Mouse (Mus musculus): ENCODE measurements around the gene Zfp420. TPM values are rescaled to one million over a fixed set of nuclear protein-coding genes. Genes with fewer than 3 reads are reported as not detected.
"Not testable (repeated sequence)": the region's sequence is repeated elsewhere in the genome, so short reads cannot be mapped to it uniquely, and the experiment has no call there.

Gene Zfp420
- polyA plus RNA-seq, 1 experiment from 2014 or later, result 12.2 TPM

DNA sequence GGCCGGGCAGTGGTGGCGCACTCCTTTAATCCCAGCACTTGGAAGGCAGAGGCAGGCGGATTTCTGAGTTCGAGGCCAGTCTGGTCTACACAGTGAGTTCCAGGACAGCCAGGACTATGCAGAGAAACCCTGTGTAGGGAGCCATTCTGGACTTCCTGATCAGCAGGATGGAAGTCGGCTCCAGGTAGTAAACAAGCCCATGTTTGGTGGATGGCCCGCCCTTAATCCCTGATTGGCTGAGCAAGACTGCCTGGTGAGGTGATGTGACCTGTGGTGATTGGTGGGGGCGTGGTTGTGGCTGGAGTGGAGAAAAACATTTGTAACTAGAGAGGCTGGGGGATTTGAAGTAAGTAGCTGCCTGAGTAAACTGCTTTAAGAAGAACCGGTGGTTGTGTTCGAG lies 17.8 kb downstream of the Zfp420 start:
- H3K4me2 ChIP-seq (replicated peaks; ENCODE audit: low read depth, low read length); ATAC-seq (ENCODE audit: insufficient number of reproducible peaks, insufficient read depth, low FRiP score, low read depth); H3K4me1 ChIP-seq (ENCODE audit: control insufficient read depth, insufficient read depth, low read length); H3K27ac ChIP-seq (ENCODE audit: low read length); H3K27me3 ChIP-seq (ENCODE audit: control insufficient read depth, insufficient read depth, low read length); H3K9ac ChIP-seq (replicated peaks; ENCODE audit: low read depth, low read length); H3K4me3 ChIP-seq (ENCODE audit: low read depth, low read length): not testable (repeated sequence)
- 90% methylated on average over 9 of the region's 9 CpGs for WGBS
- H3K36me3 ChIP-seq (ENCODE audit: control insufficient read depth, insufficient read depth, low read length), result peaks cover 19% of the 10 kb centered on the region
- H3K9me3 ChIP-seq (ENCODE audit: control insufficient read depth, low read depth, low read length), result peaks cover 18% of the 10 kb centered on the region

- no peaks in the 10 kb centered on the region for H3K4me1 ChIP-seq (ENCODE audit: control insufficient read depth, insufficient read depth, low read length)
- H3K9ac ChIP-seq (replicated peaks; ENCODE audit: low read depth, low read length), result no peak overlapping the region
- H3K27me3 ChIP-seq (ENCODE audit: control insufficient read depth, insufficient read depth, low read length), result no peaks in the 10 kb centered on the region
- 75% methylated on average over 7 of the region's 7 CpGs for WGBS
- peaks cover 8% of the 10 kb centered on the region for H3K9me3 ChIP-seq (ENCODE audit: control insufficient read depth, low read depth, low read length)
- H3K4me3 ChIP-seq (ENCODE audit: low read depth, low read length), result no peak overlapping the region
- no peak overlapping the region for H3K27ac ChIP-seq (ENCODE audit: low read length)
- H3K4me2 ChIP-seq (replicated peaks; ENCODE audit: low read depth, low read length), result no peak overlapping the region
- no peak for ATAC-seq (ENCODE audit: insufficient number of reproducible peaks, insufficient read depth, low FRiP score, low read depth)
- peaks cover 9% of the 10 kb centered on the region; the same call in 1 of the 2 replicates for H3K36me3 ChIP-seq (ENCODE audit: control insufficient read depth, insufficient read depth, low read length)
Observed at GRCm38 (mm10) chr7:29880056-29880455, 20.3 kb downstream of the Zfp420 start.

DNA sequence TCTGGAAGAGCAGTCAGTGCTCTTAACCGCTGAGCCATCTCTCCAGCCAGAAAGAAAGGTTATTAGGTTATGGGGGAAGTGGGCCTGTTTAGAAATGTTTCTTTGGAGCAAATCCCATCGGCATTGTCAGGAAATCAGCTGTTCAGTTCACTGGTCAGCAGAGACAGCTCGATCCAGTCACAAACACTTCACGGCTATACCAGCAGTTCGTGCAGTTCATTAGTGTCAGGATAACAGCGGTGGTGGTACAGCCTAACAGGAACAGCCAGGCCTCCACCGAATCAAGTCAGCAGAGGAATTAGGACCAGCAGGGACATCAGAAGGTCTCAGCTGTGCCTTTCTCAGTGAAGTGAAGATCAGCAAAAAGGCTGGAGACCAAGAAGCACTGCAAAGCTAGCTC lies 21.1 kb downstream of the Zfp420 start:
- Histone ChIP-seq H3K9me3 (ENCODE audit: control insufficient read depth, low read depth, low read length) (peaks cover 6% of the 10 kb centered on the region; the same call in 1 of the 2 replicates), H3K4me2 (replicated peaks; ENCODE audit: low read depth, low read length) (no peak overlapping the region), H3K9ac (replicated peaks; ENCODE audit: low read depth, low read length) (no peak overlapping the region), H3K27me3 (ENCODE audit: control insufficient read depth, insufficient read depth, low read length) (no peaks in the 10 kb centered on the region), H3K4me1 (ENCODE audit: control insufficient read depth, insufficient read depth, low read length) (no peaks in the 10 kb centered on the region), H3K4me3 (ENCODE audit: low read depth, low read length) (no peak overlapping the region), H3K27ac (ENCODE audit: low read length) (no peak overlapping the region), H3K36me3 (ENCODE audit: control insufficient read depth, insufficient read depth, low read length) (peaks cover under 1% of the 10 kb centered on the region; the same call in 1 of the 2 replicates)
- no peak for ATAC-seq (ENCODE audit: insufficient number of reproducible peaks, insufficient read depth, low FRiP score, low read depth)
- 86% methylated on average over 7 of the region's 7 CpGs for WGBS

GRCm38 (mm10) chr7:29890501-29890900 lies 30.7 kb downstream of the Zfp420 start:
- no peak for ATAC-seq (ENCODE audit: insufficient number of reproducible peaks, insufficient read depth, low FRiP score, low read depth)

DNA sequence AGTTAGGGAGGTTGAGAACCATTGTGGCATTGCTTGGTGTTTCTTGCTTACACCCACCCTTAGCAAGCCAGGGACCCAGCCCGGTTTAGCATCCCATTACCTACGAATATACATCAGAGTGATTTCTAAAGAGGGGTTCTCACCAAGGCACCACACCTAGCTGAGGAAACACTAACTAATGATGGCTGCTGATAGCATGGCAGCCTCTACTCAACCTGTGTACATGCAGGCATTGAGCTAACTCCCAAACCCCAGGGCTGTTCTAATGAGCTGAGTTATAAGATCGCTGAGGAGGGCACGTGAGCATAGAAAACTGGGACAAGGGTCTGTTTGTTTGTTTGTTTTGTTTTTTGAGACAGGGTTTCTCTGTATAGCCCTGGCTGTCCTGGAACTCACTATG lies 33.0 kb downstream of the Zfp420 start:
- 92% methylated on average over 4 of the region's 4 CpGs for WGBS
- no peaks in the 10 kb centered on the region for H3K4me1 ChIP-seq (ENCODE audit: control insufficient read depth, insufficient read depth, low read length)
- H3K36me3 ChIP-seq (ENCODE audit: control insufficient read depth, insufficient read depth, low read length), result peaks cover 41% of the 10 kb centered on the region
- no peak overlapping the region for H3K9ac ChIP-seq (replicated peaks; ENCODE audit: low read depth, low read length)
- no peak for ATAC-seq (ENCODE audit: insufficient number of reproducible peaks, insufficient read depth, low FRiP score, low read depth)
- peaks cover 37% of the 10 kb centered on the region for H3K9me3 ChIP-seq (ENCODE audit: control insufficient read depth, low read depth, low read length)
- no peak overlapping the region for H3K4me3 ChIP-seq (ENCODE audit: low read depth, low read length)
- no peak overlapping the region for H3K27ac ChIP-seq (ENCODE audit: low read length)
- H3K27me3 ChIP-seq (ENCODE audit: control insufficient read depth, insufficient read depth, low read length), result no peaks in the 10 kb centered on the region
- H3K4me2 ChIP-seq (replicated peaks; ENCODE audit: low read depth, low read length), result no peak overlapping the region

More at GRCm38 (mm10) chr7:29890501-29890900, 30.7 kb downstream of the Zfp420 start:
- Histone ChIP-seq H3K9ac (replicated peaks; ENCODE audit: low read depth, low read length) (no peak overlapping the region), H3K4me1 (ENCODE audit: control insufficient read depth, insufficient read depth, low read length) (no peaks in the 10 kb centered on the region), H3K36me3 (ENCODE audit: control insufficient read depth, insufficient read depth, low read length) (peaks cover 29% of the 10 kb centered on the region), H3K4me2 (replicated peaks; ENCODE audit: low read depth, low read length) (no peak overlapping the region), H3K9me3 (ENCODE audit: control insufficient read depth, low read depth, low read length) (peaks cover 40% of the 10 kb centered on the region), H3K27me3 (ENCODE audit: control insufficient read depth, insufficient read depth, low read length) (no peaks in the 10 kb centered on the region), H3K27ac (ENCODE audit: low read length) (no peak overlapping the region), H3K4me3 (ENCODE audit: low read depth, low read length) (no peak overlapping the region)
- 97% methylated on average over 7 of the region's 7 CpGs for WGBS

DNA sequence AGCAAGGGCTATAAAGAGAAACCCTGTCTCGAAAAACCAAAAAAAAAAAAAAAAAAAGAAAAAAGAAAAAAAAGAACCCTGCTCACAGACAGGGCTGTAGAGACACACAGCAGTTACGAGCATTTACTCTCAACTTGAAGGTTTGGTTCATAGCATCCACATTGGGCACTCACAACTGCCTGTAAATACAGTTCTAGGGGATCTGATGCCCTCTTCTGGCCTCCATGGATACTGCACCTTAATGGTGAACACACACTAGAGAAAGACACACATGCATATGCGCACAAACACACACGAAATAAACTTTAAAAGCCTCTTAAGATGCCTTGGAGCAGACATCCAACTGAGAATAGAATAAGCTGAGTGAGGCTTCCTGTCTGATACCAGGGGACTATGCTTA lies 38.6 kb downstream of the Zfp420 start:
- Histone ChIP-seq H3K27ac (ENCODE audit: low read length) (no peak overlapping the region), H3K27me3 (ENCODE audit: control insufficient read depth, insufficient read depth, low read length) (no peaks in the 10 kb centered on the region), H3K4me1 (ENCODE audit: control insufficient read depth, insufficient read depth, low read length) (no peaks in the 10 kb centered on the region), H3K4me3 (ENCODE audit: low read depth, low read length) (no peak overlapping the region), H3K9ac (replicated peaks; ENCODE audit: low read depth, low read length) (no peak overlapping the region), H3K9me3 (ENCODE audit: control insufficient read depth, low read depth, low read length) (peaks cover 28% of the 10 kb centered on the region), H3K36me3 (ENCODE audit: control insufficient read depth, insufficient read depth, low read length) (peaks cover 59% of the 10 kb centered on the region), H3K4me2 (replicated peaks; ENCODE audit: low read depth, low read length) (no peak overlapping the region)
- ATAC-seq (ENCODE audit: insufficient number of reproducible peaks, insufficient read depth, low FRiP score, low read depth), result no peak
- whole genome bisulfite sequencing, result 92% methylated on average over 4 of the region's 4 CpGs

- Histone ChIP-seq H3K9ac (replicated peaks; ENCODE audit: low read depth, low read length) (no peak overlapping the region), H3K9me3 (ENCODE audit: control insufficient read depth, low read depth, low read length) (no peaks in the 10 kb centered on the region), H3K4me3 (ENCODE audit: low read depth, low read length) (no peak overlapping the region), H3K4me2 (replicated peaks; ENCODE audit: low read depth, low read length) (no peak overlapping the region), H3K27ac (ENCODE audit: low read length) (no peak overlapping the region), H3K4me1 (ENCODE audit: control insufficient read depth, insufficient read depth, low read length) (no peaks in the 10 kb centered on the region), H3K27me3 (ENCODE audit: control insufficient read depth, insufficient read depth, low read length) (no peaks in the 10 kb centered on the region), H3K36me3 (ENCODE audit: control insufficient read depth, insufficient read depth, low read length) (peaks cover 18% of the 10 kb centered on the region)
- whole genome bisulfite sequencing, result 95% methylated on average over 4 of the region's 4 CpGs
- ATAC-seq (ENCODE audit: insufficient number of reproducible peaks, insufficient read depth, low FRiP score, low read depth), result no peak
Observed at GRCm38 (mm10) chr7:29904101-29904500, 44.3 kb downstream of the Zfp420 start.

- no peaks in the 10 kb centered on the region for H3K27me3 ChIP-seq (ENCODE audit: control insufficient read depth, insufficient read depth, low read length)
- H3K4me1 ChIP-seq (ENCODE audit: control insufficient read depth, insufficient read depth, low read length), result peaks cover 10% of the 10 kb centered on the region; the same call in 1 of the 2 replicates
- H3K4me2 ChIP-seq (replicated peaks; ENCODE audit: low read depth, low read length), result peak within 1 kb of the TSS; percentile 61
- H3K27ac ChIP-seq (ENCODE audit: low read length), result peak within 1 kb of the TSS; percentile 96
- H3K9ac ChIP-seq (replicated peaks; ENCODE audit: low read depth, low read length), result peak within 1 kb of the TSS; percentile 48
- H3K9me3 ChIP-seq (ENCODE audit: control insufficient read depth, low read depth, low read length), result no peaks in the 10 kb centered on the region
- under 1% methylated on average over 22 of the region's 22 CpGs for WGBS
- ATAC-seq (ENCODE audit: insufficient number of reproducible peaks, insufficient read depth, low FRiP score, low read depth), result peak; percentile 84
- H3K4me3 ChIP-seq (ENCODE audit: low read depth, low read length), result peak within 1 kb of the TSS; percentile 59
- peaks cover 10% of the 10 kb centered on the region; the same call in 1 of the 2 replicates for H3K36me3 ChIP-seq (ENCODE audit: control insufficient read depth, insufficient read depth, low read length)
Observed at GRCm38 (mm10) chr7:29905966-29906681, 46.3 kb downstream of the Zfp420 start, which contains the start of gene Zfp27. Zfp27 (minus strand) TSS chr7:29906572.

Measured in stomach, embryonic 14.5 days (tissue).